Mouse (Mus musculus) erythroblast, embryonic 14.5 days (primary cell): ENCODE measurements around the gene 1110004F10Rik. TPM values are rescaled to one million over a fixed set of nuclear protein-coding genes. Genes with fewer than 3 reads are reported as not detected.
"Not testable (repeated sequence)": the region's sequence is repeated elsewhere in the genome, so short reads cannot be mapped to it uniquely, and the experiment has no call there.

Experiments used
- H3K27me3 ChIP-seq: 2 replicates; pipeline ENCODE4 v1.6.1; 2012; ENCODE audit warnings: inconsistent platforms; ENCODE audit not compliant: control insufficient read depth
- H3K36me3 ChIP-seq: 2 replicates; pipeline ENCODE4 v1.6.1; 2012; ENCODE audit warnings: mild to moderate bottlenecking, inconsistent platforms; ENCODE audit not compliant: control insufficient read depth
- H3K4me1 ChIP-seq: 2 replicates; pipeline ENCODE4 v1.6.1; 2012; ENCODE audit warnings: inconsistent platforms; ENCODE audit not compliant: control insufficient read depth
- H3K4me3 ChIP-seq: replicated peaks from 2 replicates; pipeline ENCODE3; 2012; ENCODE audit warnings: moderate library complexity, mild to moderate bottlenecking, inconsistent platforms
- H3K9me3 ChIP-seq: 2 replicates; pipeline ENCODE4 v1.6.1; 2012; ENCODE audit warnings: low read length, inconsistent platforms, mixed read lengths; ENCODE audit not compliant: control insufficient read depth
- GATA1 ChIP-seq: IDR thresholded peaks from 2 replicates; pipeline ENCODE4 v1.6.1; 2012; ENCODE audit warnings: low read length, inconsistent platforms, mixed read lengths
- TAL1 ChIP-seq: IDR thresholded peaks from 3 replicates; pipeline ENCODE4 v1.6.1; 2012; ENCODE audit warnings: low read length, inconsistent platforms, mixed read lengths
- polyA plus RNA-seq: library from polyadenylated mRNA; stranded (reverse); fragments of >175 nt; gene quantifications from 2 replicates; pipeline ENCODE4 v1.2.3, GENCODE M21; 2012

1110004F10Rik gene
- polyA plus RNA-seq, 1 experiment: 5.1 TPM

DNA sequence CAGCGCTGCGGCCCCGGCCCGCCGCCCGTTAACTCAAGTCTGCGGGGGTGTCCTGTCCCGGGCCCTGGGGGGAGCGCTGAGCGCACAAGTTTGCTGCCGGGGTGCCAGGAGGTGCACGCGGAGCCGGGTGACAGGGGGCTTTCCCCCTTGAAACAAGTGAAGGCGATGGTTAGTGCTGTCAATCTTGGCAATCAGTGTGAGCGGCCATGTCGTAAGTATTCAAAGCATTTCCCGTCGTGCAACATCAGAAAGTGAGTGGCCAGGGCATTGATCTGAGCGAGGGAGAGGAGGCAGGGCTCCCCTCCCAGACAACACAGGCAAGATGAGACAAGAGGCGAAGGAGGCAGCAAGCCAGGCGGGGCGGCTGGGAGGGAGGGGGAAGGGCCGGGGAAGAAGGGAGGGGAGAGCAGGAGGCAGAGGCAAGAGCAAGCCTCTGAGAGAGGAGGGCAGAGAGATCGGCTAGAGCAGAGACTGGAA is 4.9 kb upstream of the 1110004F10Rik start:
- Histone ChIP-seq H3K4me1 (peaks cover 47% of the 10 kb centered on the region), H3K27me3 (peaks cover 100% of the 10 kb centered on the region), H3K9me3 (peaks cover 27% of the 10 kb centered on the region; the same call in 1 of the 2 replicates), H3K36me3 (no peaks in the 10 kb centered on the region), H3K4me3 (peak overlapping the region; percentile 79)
- TF ChIP-seq GATA1 (no peak), TAL1 (no peak)

DNA sequence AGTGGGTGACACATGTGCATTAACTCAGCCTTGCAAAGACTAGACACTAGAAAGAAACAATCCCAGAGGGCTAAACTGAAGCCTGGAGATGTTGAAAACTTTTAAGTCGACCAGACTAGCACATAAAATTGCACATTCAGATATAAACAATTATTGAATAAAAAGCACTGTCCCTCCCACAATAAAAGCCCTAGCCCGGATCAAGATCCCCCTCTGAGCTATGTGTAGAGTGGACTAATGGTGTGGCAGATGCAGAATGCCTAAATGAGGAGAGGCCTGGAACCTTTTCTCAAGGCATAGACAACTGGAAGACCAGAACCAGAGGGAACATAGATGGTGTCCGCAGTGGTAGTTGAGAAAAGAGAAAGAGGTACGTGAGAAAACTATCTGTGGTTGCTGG is 3.7 kb upstream of the 1110004F10Rik start:
- peaks cover 56% of the 10 kb centered on the region for H3K4me1 ChIP-seq
- H3K4me3 ChIP-seq: no peak overlapping the region
- H3K27me3 ChIP-seq: peaks cover 100% of the 10 kb centered on the region
- peaks cover 29% of the 10 kb centered on the region; the same call in 1 of the 2 replicates for H3K9me3 ChIP-seq
- TF ChIP-seq GATA1 (no peak), TAL1 (no peak)
- no peaks in the 10 kb centered on the region for H3K36me3 ChIP-seq

GRCm38 (mm10) chr7:116036591-116037555 is 2.3 kb upstream of the 1110004F10Rik start:
- Histone ChIP-seq H3K36me3 (no peaks in the 10 kb centered on the region), H3K4me3 (no peak overlapping the region), H3K27me3 (peaks cover 99% of the 10 kb centered on the region), H3K9me3 (peaks cover 29% of the 10 kb centered on the region; the same call in 1 of the 2 replicates), H3K4me1 (peaks cover 43% of the 10 kb centered on the region)
- no peak for TF ChIP-seq TAL1
- no peak for TF ChIP-seq GATA1

- Histone ChIP-seq H3K4me3 (no peak overlapping the region), H3K4me1 (peaks cover 34% of the 10 kb centered on the region), H3K9me3 (peaks cover 29% of the 10 kb centered on the region; the same call in 1 of the 2 replicates), H3K27me3 (peaks cover 93% of the 10 kb centered on the region), H3K36me3 (no peaks in the 10 kb centered on the region)
- no peak for TF ChIP-seq GATA1
- TF ChIP-seq TAL1: no peak
Measured at GRCm38 (mm10) chr7:116038024-116038423, 1.2 kb upstream of the 1110004F10Rik start.

GRCm38 (mm10) chr7:116038511-116038910 is 686 bp upstream of the 1110004F10Rik start, which contains the start of gene Sox6:
Gene Sox6, minus strand, starts transcription at chr7:116038796.
- Histone ChIP-seq H3K27me3 (peaks cover 89% of the 10 kb centered on the region), H3K4me1 (peaks cover 29% of the 10 kb centered on the region), H3K4me3 (peak within 1 kb of the TSS; percentile 42), H3K36me3 (no peaks in the 10 kb centered on the region), H3K9me3 (peaks cover 26% of the 10 kb centered on the region; the same call in 1 of the 2 replicates)
- no peak for TF ChIP-seq TAL1
- no peak for TF ChIP-seq GATA1

- H3K9me3 ChIP-seq: peaks cover 14% of the 10 kb centered on the region; the same call in 1 of the 2 replicates
- no peak for TF ChIP-seq GATA1
- no peak for TF ChIP-seq TAL1
Measured at GRCm38 (mm10) chr7:116039538-116040466, 605 bp downstream of the 1110004F10Rik start.

GRCm38 (mm10) chr7:116040470-116041019 is 1.3 kb downstream of the 1110004F10Rik start:
- TF ChIP-seq TAL1: no peak
- TF ChIP-seq GATA1: no peak
- Histone ChIP-seq H3K9me3 (peaks cover 13% of the 10 kb centered on the region; the same call in 1 of the 2 replicates), H3K36me3 (no peaks in the 10 kb centered on the region), H3K27me3 (peaks cover 71% of the 10 kb centered on the region), H3K4me3 (no peak overlapping the region), H3K4me1 (peaks cover 18% of the 10 kb centered on the region)

More at GRCm38 (mm10) chr7:116039538-116040466, 605 bp downstream of the 1110004F10Rik start:
- H3K4me1 ChIP-seq: peaks cover 18% of the 10 kb centered on the region
- peaks cover 76% of the 10 kb centered on the region for H3K27me3 ChIP-seq
- peak overlapping the region; percentile 42 for H3K4me3 ChIP-seq
- H3K36me3 ChIP-seq: no peaks in the 10 kb centered on the region

GRCm38 (mm10) chr7:116060739-116061138 is 21.5 kb downstream of the 1110004F10Rik start:
- no peak for TF ChIP-seq GATA1
- TF ChIP-seq TAL1: no peak
- Histone ChIP-seq H3K27me3 (no peaks in the 10 kb centered on the region), H3K4me3 (no peak overlapping the region), H3K36me3 (no peaks in the 10 kb centered on the region), H3K4me1 (no peaks in the 10 kb centered on the region), H3K9me3 (no peaks in the 10 kb centered on the region)

GRCm38 (mm10) chr7:116084366-116084765 is 45.2 kb downstream of the 1110004F10Rik start, which contains the start of gene Gm4353:
Gene Gm4353, minus strand, starts transcription at chr7:116084635.
- not testable (repeated sequence) for H3K4me3 ChIP-seq

More at GRCm38 (mm10) chr7:116084366-116084765, 45.2 kb downstream of the 1110004F10Rik start, which contains the start of gene Gm4353:
- H3K4me1 ChIP-seq, H3K9me3 ChIP-seq, H3K36me3 ChIP-seq: not testable (repeated sequence)
- H3K27me3 ChIP-seq: peaks cover 18% of the 10 kb centered on the region
